Mouse (Mus musculus) liver, embryonic 16.5 days (tissue): Measurements from ENCODE around the gene Furin. TPM values are rescaled to one million over a fixed set of nuclear protein-coding genes. Genes with fewer than 3 reads are reported as not detected.

Experiments
- ATAC-seq: fragments of 200-750 bp; cut with Nextera tagmentation; 2 replicates; pipeline ENCODE4 v1.8.0; 2017; ENCODE audit warnings: low read depth, mild to moderate bottlenecking, moderate number of reproducible peaks, moderate library complexity
- H3K27ac ChIP-seq: fragments of 300-500 bp; sonication (generic); 2 replicates; pipeline ENCODE4 v1.5.1; 2014; ENCODE audit warnings: mild to moderate bottlenecking, low read length
- H3K27me3 ChIP-seq: fragments of 300-500 bp; sonication (generic); 2 replicates; pipeline ENCODE4 v1.6.1; 2014; ENCODE audit warnings: low read depth, low read length, mixed read lengths; ENCODE audit not compliant: control insufficient read depth, insufficient read depth
- H3K36me3 ChIP-seq: fragments of 300-500 bp; sonication (generic); 2 replicates; pipeline ENCODE4 v1.6.1; 2014; ENCODE audit warnings: mild to moderate bottlenecking; ENCODE audit not compliant: control insufficient read depth, insufficient read depth
- H3K4me1 ChIP-seq: fragments of 300-500 bp; sonication (generic); 2 replicates; pipeline ENCODE4 v1.6.1; 2014; ENCODE audit warnings: low read depth, low read length, mixed read lengths; ENCODE audit not compliant: control insufficient read depth
- H3K4me2 ChIP-seq: fragments of 300-500 bp; sonication (generic); 2 replicates; pipeline ENCODE4 v1.6.1; 2014; ENCODE audit warnings: low read depth, low read length, mixed read lengths
- H3K4me3 ChIP-seq: fragments of 300-500 bp; sonication (generic); 2 replicates; pipeline ENCODE4 v1.5.1; 2014; ENCODE audit warnings: low read depth, mild to moderate bottlenecking, low read length
- H3K9ac ChIP-seq: fragments of 300-500 bp; sonication (generic); 2 replicates; pipeline ENCODE4 v1.6.1; 2014; ENCODE audit warnings: low read depth, low read length
- H3K9me3 ChIP-seq: fragments of 300-500 bp; sonication (generic); replicated peaks from 2 replicates; pipeline ENCODE4 v1.6.1; 2016; ENCODE audit warnings: low read length; ENCODE audit not compliant: control insufficient read depth
- WGBS: fragments of 180-500 bp; shearing (Covaris S2); extraction: QIAGEN DNeasy Blood & Tissue Kit; methylation state at CpG from one replicate; pipeline ENCODE4 v1.1.7; 2014; ENCODE audit not compliant: insufficient replicate concordance; 5-methylcytosine and 5-hydroxymethylcytosine counted together
- polyA plus RNA-seq: library from polyadenylated mRNA; unstranded; fragments of >200 nt; fragmentation: Nextera tagmentation; extraction: Ambion mirVana; gene quantifications from 2 replicates; pipeline ENCODE4 v1.2.1, GENCODE M21; 2015

Furin gene
- polyA plus RNA-seq, 1 experiment from 2014 or later, result 6.2 TPM

DNA sequence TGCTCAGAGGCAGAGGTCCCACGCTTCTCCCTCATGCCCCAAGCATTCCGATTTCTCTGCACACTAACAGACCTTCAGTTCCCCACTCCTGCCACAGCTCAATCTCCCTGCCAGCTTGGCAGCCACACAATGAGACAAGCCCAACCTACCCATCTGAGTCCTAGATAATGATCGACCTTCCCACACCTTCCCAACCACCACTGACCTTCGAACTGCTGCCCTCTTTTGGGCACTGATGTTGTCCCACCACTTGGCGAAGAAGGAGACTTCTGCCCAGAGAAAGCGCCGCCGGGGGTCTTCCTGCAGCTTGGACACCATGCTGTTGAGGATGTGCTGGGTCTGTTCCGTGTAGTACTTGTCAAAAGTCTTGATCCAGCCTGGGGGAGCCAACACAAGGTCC, 37.2 kb downstream of the Furin start:
- 78% methylated on average over 9 of the region's 9 CpGs for WGBS
- H3K27me3 ChIP-seq, result peaks cover 27% of the 10 kb centered on the region
- peaks cover 5% of the 10 kb centered on the region for H3K4me1 ChIP-seq
- H3K4me3 ChIP-seq, result no peak overlapping the region
- no peak overlapping the region for H3K4me2 ChIP-seq
- H3K27ac ChIP-seq, result no peak overlapping the region
- H3K9me3 ChIP-seq, result no peaks in the 10 kb centered on the region
- no peak for ATAC-seq
- H3K36me3 ChIP-seq, result no peaks in the 10 kb centered on the region; the same call in 1 of the 2 replicates
- H3K9ac ChIP-seq, result no peak overlapping the region

DNA sequence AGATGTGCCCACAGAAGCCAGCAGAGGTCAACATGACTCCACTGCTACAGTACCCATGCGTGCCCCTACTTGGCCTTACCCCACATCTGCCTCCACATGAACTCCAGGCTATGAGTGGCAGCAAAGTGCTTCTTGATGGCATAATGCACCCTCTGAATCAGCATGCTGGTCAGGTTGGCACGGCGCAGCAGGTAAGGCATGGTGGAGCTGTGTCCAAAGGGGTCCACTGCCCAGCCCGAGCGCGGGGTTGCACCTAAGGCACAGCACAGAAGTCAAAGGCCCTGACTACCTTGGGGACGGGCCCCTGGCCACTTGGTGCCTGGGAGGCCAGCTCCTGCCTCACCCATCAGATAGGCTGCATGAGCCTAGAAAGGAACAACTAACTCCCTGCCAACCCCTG, 38.0 kb downstream of the Furin start:
- WGBS, result 82% methylated on average over 7 of the region's 7 CpGs
- Histone ChIP-seq H3K27me3 (peaks cover 27% of the 10 kb centered on the region), H3K4me2 (no peak overlapping the region), H3K36me3 (no peaks in the 10 kb centered on the region; the same call in 1 of the 2 replicates), H3K4me3 (no peak overlapping the region), H3K9me3 (no peaks in the 10 kb centered on the region), H3K4me1 (peaks cover 5% of the 10 kb centered on the region), H3K27ac (no peak overlapping the region), H3K9ac (no peak overlapping the region)
- ATAC-seq, result no peak

GRCm38 (mm10) chr7:80365759-80366158, 39.5 kb downstream of the Furin start:
- no peak overlapping the region for H3K9ac ChIP-seq
- no peaks in the 10 kb centered on the region for H3K9me3 ChIP-seq
- H3K4me2 ChIP-seq, result no peak overlapping the region
- WGBS, result 55% methylated on average over 2 of the region's 2 CpGs
- H3K36me3 ChIP-seq, result no peaks in the 10 kb centered on the region; the same call in 1 of the 2 replicates
- no peak overlapping the region for H3K27ac ChIP-seq
- H3K4me1 ChIP-seq, result peaks cover 5% of the 10 kb centered on the region; the same call in 1 of the 2 replicates
- no peak for ATAC-seq
- H3K4me3 ChIP-seq, result no peak overlapping the region
- peaks cover 13% of the 10 kb centered on the region for H3K27me3 ChIP-seq

- no peak overlapping the region for H3K27ac ChIP-seq
- no peak; the same call in 1 of the 2 replicates for ATAC-seq
- WGBS, result 35% methylated on average over 3 of the region's 3 CpGs
These were observed 44.8 kb downstream of the Furin start for GRCm38 (mm10) chr7:80360435-80360834.

DNA sequence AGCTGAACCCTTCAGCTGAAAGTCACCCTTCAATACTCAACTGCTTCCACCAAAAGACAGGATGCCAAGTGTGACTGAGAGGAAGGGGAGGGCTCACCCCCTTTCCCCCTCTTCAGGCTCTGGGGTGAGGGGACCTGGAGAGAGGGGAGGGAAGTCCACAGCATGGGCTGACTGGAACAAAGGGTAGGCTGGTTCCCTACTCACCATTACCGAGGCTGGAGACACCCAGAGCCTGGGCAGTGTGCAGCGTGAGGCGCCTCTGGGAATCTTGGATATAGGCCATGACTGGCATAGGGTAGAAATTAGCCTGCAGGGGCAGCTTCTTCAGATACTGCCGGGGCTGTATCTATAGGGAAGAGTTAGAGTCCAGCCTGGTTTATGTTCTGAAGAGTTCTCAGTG, 47.2 kb downstream of the Furin start:
- WGBS, result 72% methylated on average over 4 of the region's 4 CpGs
- H3K27ac ChIP-seq, result no peak overlapping the region
- H3K27me3 ChIP-seq, result no peaks in the 10 kb centered on the region
- no peak for ATAC-seq
- H3K4me2 ChIP-seq, result no peak overlapping the region
- H3K4me1 ChIP-seq, result no peaks in the 10 kb centered on the region
- no peak overlapping the region for H3K4me3 ChIP-seq
- no peaks in the 10 kb centered on the region for H3K9me3 ChIP-seq
- no peaks in the 10 kb centered on the region for H3K36me3 ChIP-seq
- no peak overlapping the region for H3K9ac ChIP-seq

More at GRCm38 (mm10) chr7:80360435-80360834, 44.8 kb downstream of the Furin start:
- Histone ChIP-seq H3K9me3 (no peaks in the 10 kb centered on the region), H3K4me1 (no peaks in the 10 kb centered on the region), H3K4me2 (no peak overlapping the region), H3K4me3 (no peak overlapping the region), H3K27me3 (no peaks in the 10 kb centered on the region), H3K9ac (no peak overlapping the region), H3K36me3 (no peaks in the 10 kb centered on the region; the same call in 1 of the 2 replicates)

- H3K36me3 ChIP-seq, result no peaks in the 10 kb centered on the region
- H3K27ac ChIP-seq, result no peak overlapping the region
- no peaks in the 10 kb centered on the region for H3K27me3 ChIP-seq
- H3K9ac ChIP-seq, result no peak overlapping the region
- no peaks in the 10 kb centered on the region for H3K9me3 ChIP-seq
- H3K4me2 ChIP-seq, result no peak overlapping the region
- H3K4me3 ChIP-seq, result no peak overlapping the region
- ATAC-seq, result no peak
- WGBS, result 68% methylated on average over 8 of the region's 8 CpGs
- no peaks in the 10 kb centered on the region for H3K4me1 ChIP-seq
These were observed 48.1 kb downstream of the Furin start for GRCm38 (mm10) chr7:80357156-80357555.

DNA sequence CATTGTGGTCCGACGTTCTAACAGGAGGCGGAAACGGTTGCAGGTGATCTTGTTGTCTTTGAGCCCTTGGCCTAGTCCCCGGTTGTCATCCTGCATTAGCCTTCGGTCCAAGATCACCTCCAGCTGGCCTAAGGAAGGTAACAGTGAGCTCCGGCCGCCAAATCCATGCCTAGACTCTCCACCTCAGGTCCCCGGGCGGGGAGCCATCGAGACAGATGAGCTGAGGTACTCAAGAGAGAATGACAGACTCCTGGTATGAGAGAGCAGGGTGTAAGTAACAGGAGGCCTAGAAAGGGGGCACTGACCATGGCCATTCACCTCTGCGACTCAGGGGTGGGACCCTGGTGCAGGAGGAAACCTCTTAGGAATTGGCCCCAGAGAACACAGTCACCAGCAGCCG, 48.9 kb downstream of the Furin start:
- 71% methylated on average over 13 of the region's 13 CpGs for WGBS
- H3K36me3 ChIP-seq, result no peaks in the 10 kb centered on the region
- H3K27ac ChIP-seq, result no peak overlapping the region
- no peaks in the 10 kb centered on the region for H3K9me3 ChIP-seq
- ATAC-seq, result no peak
- H3K4me1 ChIP-seq, result no peaks in the 10 kb centered on the region
- no peak overlapping the region for H3K4me3 ChIP-seq
- no peaks in the 10 kb centered on the region for H3K27me3 ChIP-seq
- no peak overlapping the region for H3K4me2 ChIP-seq
- no peak overlapping the region for H3K9ac ChIP-seq

- Histone ChIP-seq H3K9me3 (no peaks in the 10 kb centered on the region), H3K4me1 (peaks cover 8% of the 10 kb centered on the region), H3K36me3 (no peaks in the 10 kb centered on the region), H3K4me3 (no peak overlapping the region), H3K27ac (no peak overlapping the region), H3K9ac (no peak overlapping the region), H3K27me3 (no peaks in the 10 kb centered on the region), H3K4me2 (no peak overlapping the region)
- ATAC-seq, result no peak
- 82% methylated on average over 8 of the region's 8 CpGs for WGBS
These were observed 52.3 kb downstream of the Furin start for GRCm38 (mm10) chr7:80352920-80353319.

- Histone ChIP-seq H3K27me3 (no peaks in the 10 kb centered on the region), H3K9me3 (no peaks in the 10 kb centered on the region), H3K27ac (no peak overlapping the region), H3K4me3 (no peak overlapping the region), H3K36me3 (no peaks in the 10 kb centered on the region), H3K9ac (no peak overlapping the region), H3K4me1 (peaks cover 12% of the 10 kb centered on the region), H3K4me2 (no peak overlapping the region)
- WGBS, result 23% methylated on average over 2 of the region's 2 CpGs
- no peak for ATAC-seq
These were observed 54.4 kb downstream of the Furin start for GRCm38 (mm10) chr7:80350808-80351207.
